Mouse (Mus musculus) megakaryocyte progenitor cell, adult 5-6 weeks (primary cell): Measurements from ENCODE around the gene Aarsd1. TPM values are rescaled to one million over a fixed set of nuclear protein-coding genes. Genes with fewer than 3 reads are reported as not detected.
"Not testable (repeated sequence)": the region's sequence is repeated elsewhere in the genome, so short reads cannot be mapped to it uniquely, and the experiment has no call there.

Experiments used
- ATAC-seq: replicated peaks from 2 replicates; pipeline ENCODE4 v1.8.0; 2016; ENCODE audit warnings: mild to moderate bottlenecking, moderate TSS enrichment, inconsistent platforms; ENCODE audit not compliant: poor library complexity
- total RNA-seq, 2 experiments: library from RNA; stranded (forward) in 1 of 2; stranded (reverse) in 1 of 2; fragments of 157-497, 149-512 nt in 1 of 2; fragments of 200-1000 nt in 1 of 2; gene quantifications; 2 replicates each; pipeline versions ENCODE4 v1.2.3 to v1.2.4; 2015 to 2017

Aarsd1 gene
- 41.4 and 52.1 TPM in 2 replicates for total RNA-seq (2015)
- total RNA-seq (2017), result 77.8 and 79.3 TPM in 2 replicates

GRCm38 (mm10) chr11:101417101-101417855, at the start of gene Aarsd1:
TSS of gene Aarsd1 (minus strand) at chr11:101417615.
- peak; percentile 93 for ATAC-seq

GRCm38 (mm10) chr11:101466552-101466950, 49.1 kb upstream of the Aarsd1 start:
- not testable (repeated sequence) for ATAC-seq

- ATAC-seq, result peak; percentile 18
Measured at GRCm38 (mm10) chr11:101465869-101466551, 48.6 kb upstream of the Aarsd1 start, which contains the start of gene Vat1. TSS of gene Vat1 (minus strand) at chr11:101466230.

- ATAC-seq, result peak; percentile 18; the same call in 1 of the 2 replicates
Measured at GRCm38 (mm10) chr11:101465101-101465868, 47.9 kb upstream of the Aarsd1 start.

- ATAC-seq, result no peak
Measured at GRCm38 (mm10) chr11:101464211-101465100, 47.0 kb upstream of the Aarsd1 start, which contains the start of gene Rnd2. TSS of gene Rnd2 (plus strand) at chr11:101464999.

GRCm38 (mm10) chr11:101462583-101463440, 45.4 kb upstream of the Aarsd1 start:
- ATAC-seq, result peak; percentile 30

GRCm38 (mm10) chr11:101462141-101462540, 44.7 kb upstream of the Aarsd1 start:
- no peak for ATAC-seq

GRCm38 (mm10) chr11:101460321-101460720, 42.9 kb upstream of the Aarsd1 start:
- ATAC-seq, result no peak

GRCm38 (mm10) chr11:101459716-101460115, 42.3 kb upstream of the Aarsd1 start:
- ATAC-seq, result no peak

GRCm38 (mm10) chr11:101458217-101458616, 40.8 kb upstream of the Aarsd1 start:
- ATAC-seq, result no peak

- no peak for ATAC-seq
Measured at GRCm38 (mm10) chr11:101457631-101458030, 40.2 kb upstream of the Aarsd1 start.

- no peak for ATAC-seq
Measured at GRCm38 (mm10) chr11:101455627-101456026, 38.2 kb upstream of the Aarsd1 start.

- no peak for ATAC-seq
Measured at GRCm38 (mm10) chr11:101454702-101455101, 37.3 kb upstream of the Aarsd1 start.

- no peak for ATAC-seq
Measured at GRCm38 (mm10) chr11:101452093-101452774, 34.8 kb upstream of the Aarsd1 start.

GRCm38 (mm10) chr11:101451536-101451935, 34.1 kb upstream of the Aarsd1 start:
- ATAC-seq, result no peak

GRCm38 (mm10) chr11:101450394-101450793, 33.0 kb upstream of the Aarsd1 start:
- ATAC-seq, result peak; percentile 51

GRCm38 (mm10) chr11:101449596-101449995, 32.2 kb upstream of the Aarsd1 start:
- ATAC-seq, result not testable (repeated sequence)

GRCm38 (mm10) chr11:101448899-101449298, 31.5 kb upstream of the Aarsd1 start:
- ATAC-seq, result 0 out of 2 replicates have a peak, but pooled peaks have one; percentile 18
